Mouse (Mus musculus) limb, embryonic 10.5 days (tissue): Measurements from ENCODE around the gene Cfdp1. TPM values are rescaled to one million over a fixed set of nuclear protein-coding genes. Genes with fewer than 3 reads are reported as not detected.
A peak's percentile ranks its signal among the peaks of the same experiment; 100 is the strongest.

Source experiments
- DNase-seq: peaks from one replicate; pipeline ENCODE4 v3.0.0-alpha.2; 2017; ENCODE audit warnings: low spot score
- H3K27ac ChIP-seq: fragments of 300-500 bp; sonication (generic); 2 replicates; pipeline ENCODE4 v1.5.1; 2016; ENCODE audit warnings: mild to moderate bottlenecking
- H3K27me3 ChIP-seq: fragments of 300-500 bp; sonication (generic); 2 replicates; pipeline ENCODE4 v1.6.1; 2016; ENCODE audit warnings: low read depth, mild to moderate bottlenecking; ENCODE audit not compliant: poor library complexity, severe bottlenecking
- H3K36me3 ChIP-seq: fragments of 300-500 bp; sonication (generic); 2 replicates; pipeline ENCODE4 v1.6.1; 2016; ENCODE audit warnings: mild to moderate bottlenecking, moderate library complexity
- H3K4me1 ChIP-seq: fragments of 300-500 bp; sonication (generic); 2 replicates; pipeline ENCODE4 v1.6.1; 2016
- H3K4me3 ChIP-seq: fragments of 300-500 bp; sonication (generic); 2 replicates; pipeline ENCODE4 v1.5.1; 2016; ENCODE audit warnings: mild to moderate bottlenecking, moderate library complexity
- H3K9me3 ChIP-seq: fragments of 300-500 bp; sonication (generic); replicated peaks from 2 replicates; pipeline ENCODE4 v1.6.1; 2016; ENCODE audit warnings: mild to moderate bottlenecking
- WGBS: fragments of 180-500 bp; shearing (Covaris S2); methylation state at CpG from one replicate; pipeline ENCODE4 v1.1.7; 2016; 5-methylcytosine and 5-hydroxymethylcytosine counted together
- polyA plus RNA-seq: library from polyadenylated mRNA; unstranded; fragments of >200 nt; fragmentation: Nextera tagmentation; extraction: Ambion mirVana; gene quantifications from 2 replicates; pipeline ENCODE4 v1.2.1, GENCODE M21; 2016

Gene Cfdp1
- polyA plus RNA-seq = 230 and 231 TPM in 2 replicates

- peak; percentile 97 for DNase-seq
- Histone ChIP-seq H3K9me3 (no peaks in the 10 kb centered on the region), H3K27ac (peak within 1 kb of the TSS; percentile 82), H3K36me3 (peaks cover 12% of the 10 kb centered on the region), H3K4me1 (peaks cover 7% of the 10 kb centered on the region), H3K27me3 (no peaks in the 10 kb centered on the region), H3K4me3 (peak within 1 kb of the TSS; percentile 91)
- under 1% methylated on average over 53 of the region's 53 CpGs for WGBS
Observed at GRCm38 (mm10) chr8:111853861-111854501, at the start of gene Cfdp1. Gene Cfdp1 (minus strand): TSS chr8:111854291.

- 27% methylated on average over 5 of the region's 5 CpGs for WGBS
- no peak overlapping the region for H3K4me3 ChIP-seq
- DNase-seq = no peak
- H3K27ac ChIP-seq = no peak overlapping the region
- H3K9me3 ChIP-seq = no peaks in the 10 kb centered on the region
- no peaks in the 10 kb centered on the region for H3K27me3 ChIP-seq
- H3K36me3 ChIP-seq = no peaks in the 10 kb centered on the region
- peaks cover 14% of the 10 kb centered on the region for H3K4me1 ChIP-seq
Observed at GRCm38 (mm10) chr8:111902080-111902479, 48.0 kb upstream of the Cfdp1 start.

- peaks cover 14% of the 10 kb centered on the region for H3K4me1 ChIP-seq
- DNase-seq = no peak
- no peak overlapping the region for H3K27ac ChIP-seq
- 41% methylated on average over 10 of the region's 10 CpGs for WGBS
- H3K9me3 ChIP-seq = no peaks in the 10 kb centered on the region
- no peaks in the 10 kb centered on the region for H3K27me3 ChIP-seq
- no peaks in the 10 kb centered on the region for H3K36me3 ChIP-seq
- H3K4me3 ChIP-seq = no peak overlapping the region
Observed at GRCm38 (mm10) chr8:111898586-111898985, 44.5 kb upstream of the Cfdp1 start.

- DNase-seq = no peak
- peaks cover 20% of the 10 kb centered on the region for H3K4me1 ChIP-seq
- 87% methylated on average over 7 of the region's 7 CpGs for WGBS
Observed at GRCm38 (mm10) chr8:111894955-111895354, 40.9 kb upstream of the Cfdp1 start.

GRCm38 (mm10) chr8:111892615-111893014 is 38.5 kb upstream of the Cfdp1 start:
- H3K36me3 ChIP-seq = no peaks in the 10 kb centered on the region
- WGBS = 71% methylated on average over 5 of the region's 5 CpGs

More at GRCm38 (mm10) chr8:111894955-111895354, 40.9 kb upstream of the Cfdp1 start:
- Histone ChIP-seq H3K27me3 (peaks cover 27% of the 10 kb centered on the region), H3K4me3 (no peak overlapping the region), H3K9me3 (no peaks in the 10 kb centered on the region), H3K27ac (no peak overlapping the region), H3K36me3 (no peaks in the 10 kb centered on the region)

GRCm38 (mm10) chr8:111891983-111892382 is 37.9 kb upstream of the Cfdp1 start:
- Histone ChIP-seq H3K9me3 (no peaks in the 10 kb centered on the region), H3K27ac (no peak overlapping the region), H3K27me3 (peaks cover 55% of the 10 kb centered on the region), H3K4me1 (peaks cover 20% of the 10 kb centered on the region), H3K36me3 (no peaks in the 10 kb centered on the region), H3K4me3 (no peak overlapping the region)
- WGBS = 30% methylated on average over 8 of the region's 8 CpGs
- DNase-seq = no peak

More at GRCm38 (mm10) chr8:111892615-111893014, 38.5 kb upstream of the Cfdp1 start:
- H3K9me3 ChIP-seq = no peaks in the 10 kb centered on the region
- H3K27me3 ChIP-seq = peaks cover 49% of the 10 kb centered on the region
- H3K4me3 ChIP-seq = no peak overlapping the region
- no peak overlapping the region for H3K27ac ChIP-seq
- peaks cover 20% of the 10 kb centered on the region for H3K4me1 ChIP-seq
- no peak for DNase-seq

- WGBS = 62% methylated on average over 6 of the region's 6 CpGs
- no peak for DNase-seq
- Histone ChIP-seq H3K27me3 (peaks cover 60% of the 10 kb centered on the region), H3K27ac (no peak overlapping the region), H3K4me3 (no peak overlapping the region), H3K36me3 (no peaks in the 10 kb centered on the region), H3K9me3 (no peaks in the 10 kb centered on the region), H3K4me1 (peaks cover 20% of the 10 kb centered on the region)
Observed at GRCm38 (mm10) chr8:111890911-111891303, 36.8 kb upstream of the Cfdp1 start.

- Histone ChIP-seq H3K27me3 (peaks cover 60% of the 10 kb centered on the region), H3K4me3 (peak overlapping the region; percentile 40), H3K27ac (0 out of 2 replicates have a peak overlapping the region, but pooled peaks have one; percentile 4), H3K9me3 (no peaks in the 10 kb centered on the region), H3K36me3 (no peaks in the 10 kb centered on the region), H3K4me1 (peaks cover 20% of the 10 kb centered on the region)
- 12% methylated on average over 86 of the region's 86 CpGs for WGBS
- no peak for DNase-seq
Observed at GRCm38 (mm10) chr8:111889931-111890910, 36.1 kb upstream of the Cfdp1 start.

- Histone ChIP-seq H3K36me3 (no peaks in the 10 kb centered on the region), H3K9me3 (no peaks in the 10 kb centered on the region), H3K4me1 (peaks cover 20% of the 10 kb centered on the region), H3K4me3 (no peak overlapping the region), H3K27me3 (peaks cover 60% of the 10 kb centered on the region), H3K27ac (no peak overlapping the region)
- WGBS = 66% methylated on average over 7 of the region's 7 CpGs
- DNase-seq = no peak
Observed at GRCm38 (mm10) chr8:111888091-111888650, 34.1 kb upstream of the Cfdp1 start.

- H3K9me3 ChIP-seq = no peaks in the 10 kb centered on the region
- DNase-seq = no peak
- peaks cover 59% of the 10 kb centered on the region for H3K27me3 ChIP-seq
- H3K4me1 ChIP-seq = peaks cover 19% of the 10 kb centered on the region
- no peak overlapping the region for H3K4me3 ChIP-seq
- no peaks in the 10 kb centered on the region for H3K36me3 ChIP-seq
- no peak overlapping the region for H3K27ac ChIP-seq
- 89% methylated on average over 1 of the region's 1 CpGs for WGBS
Observed at GRCm38 (mm10) chr8:111887479-111887878, 33.4 kb upstream of the Cfdp1 start.

- WGBS = 84% methylated on average over 4 of the region's 4 CpGs
- Histone ChIP-seq H3K4me3 (no peak overlapping the region), H3K27ac (no peak overlapping the region), H3K27me3 (peaks cover 21% of the 10 kb centered on the region), H3K4me1 (no peaks in the 10 kb centered on the region), H3K9me3 (no peaks in the 10 kb centered on the region), H3K36me3 (no peaks in the 10 kb centered on the region)
- DNase-seq = no peak
Observed at GRCm38 (mm10) chr8:111883615-111884014, 29.5 kb upstream of the Cfdp1 start.

- Histone ChIP-seq H3K36me3 (no peaks in the 10 kb centered on the region), H3K27ac (no peak overlapping the region), H3K27me3 (peaks cover 1% of the 10 kb centered on the region; the same call in 1 of the 2 replicates), H3K4me1 (no peaks in the 10 kb centered on the region), H3K4me3 (no peak overlapping the region), H3K9me3 (no peaks in the 10 kb centered on the region)
- DNase-seq = peak; percentile 57
- 3% methylated on average over 2 of the region's 2 CpGs for WGBS
Observed at GRCm38 (mm10) chr8:111881591-111881990, 27.5 kb upstream of the Cfdp1 start.
